Mouse (Mus musculus) T-helper 17 cell (primary cell): ENCODE results near the gene Haspin.

Source experiments
- in situ Hi-C, 2 experiments: fragments of 300-600 bp; cut with MboI, MseI; formaldehyde crosslinking; loops; 1 replicate in 1 of 2; 2 replicates in 1 of 2; pipeline ENCODE4 v1.15.1; 2025; ENCODE audit warnings: high pct_unique_total_duplicates in 2 of 2

The Haspin gene

GRCm38 (mm10) chr11:73092057-73092456 is 46.0 kb downstream of the Haspin start:
- in situ Hi-C loops, result no loop called here

- in situ Hi-C loops, result no loop called here
These were observed 47.3 kb downstream of the Haspin start for GRCm38 (mm10) chr11:73090826-73091225.

- in situ Hi-C loops, result no loop called here
These were observed 47.8 kb downstream of the Haspin start, which contains the start of gene Itgae for GRCm38 (mm10) chr11:73090283-73090682. Gene Itgae, plus strand, starts transcription at chr11:73090583.

- in situ Hi-C loops, result no loop called here
These were observed 50.2 kb downstream of the Haspin start for GRCm38 (mm10) chr11:73087700-73088480.
